Mouse (Mus musculus): ENCODE data around the gene Rora.

Rora gene

DNA sequence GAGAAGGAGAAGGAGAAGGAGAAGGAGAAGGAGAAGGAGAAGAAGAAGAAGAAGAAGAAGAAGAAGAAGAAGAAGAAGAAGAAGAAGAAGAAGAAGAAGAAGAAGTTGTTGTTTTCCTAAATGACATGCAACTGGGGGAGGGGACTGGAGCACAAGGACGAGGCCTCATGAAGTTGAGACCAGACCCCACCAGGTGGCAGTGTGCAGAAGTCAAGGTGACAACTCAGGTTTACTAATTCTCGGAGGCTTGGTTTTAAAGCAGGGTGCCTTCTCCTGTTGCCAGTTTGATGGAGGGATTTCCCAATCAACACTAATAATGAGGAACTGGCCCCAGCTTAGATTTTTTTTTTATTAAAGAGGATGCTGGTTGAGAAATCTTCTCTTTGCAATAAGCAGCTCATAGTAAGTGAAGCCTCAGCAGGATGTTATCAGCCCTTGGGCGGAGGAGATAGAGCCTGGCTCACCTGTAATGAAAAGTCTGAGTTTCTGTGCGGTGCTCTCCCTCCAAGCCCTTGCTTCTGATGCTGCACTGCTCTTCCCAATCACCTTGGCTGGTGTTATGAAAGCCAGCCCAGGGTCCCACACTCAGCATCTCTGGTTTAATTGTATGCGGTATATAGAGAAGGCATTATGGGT is 303.5 kb downstream of the Rora start:
- peak; percentile 2 for DNase-seq (ENCODE audit: low read depth)

DNA sequence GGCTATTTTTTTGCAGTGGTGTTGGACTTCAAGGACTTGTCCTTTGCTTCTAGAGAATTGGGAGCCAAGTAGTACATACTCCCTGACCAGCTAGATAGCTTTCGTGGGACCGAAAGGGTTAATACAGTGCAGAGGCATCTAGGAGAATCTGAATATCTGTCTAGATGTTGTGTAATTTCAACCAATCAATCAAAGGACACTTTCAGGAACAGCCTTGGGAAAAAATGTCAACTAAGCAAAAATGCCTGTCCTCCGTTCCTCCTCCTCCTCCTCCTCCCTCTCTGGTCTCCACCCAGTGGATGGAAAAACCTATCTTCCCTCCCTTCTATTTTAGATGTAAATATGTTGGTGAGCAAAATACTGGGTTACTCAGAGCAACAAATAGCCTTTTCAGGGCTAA is 304.2 kb downstream of the Rora start:
- no peak for DNase-seq (ENCODE audit: low read depth)

DNA sequence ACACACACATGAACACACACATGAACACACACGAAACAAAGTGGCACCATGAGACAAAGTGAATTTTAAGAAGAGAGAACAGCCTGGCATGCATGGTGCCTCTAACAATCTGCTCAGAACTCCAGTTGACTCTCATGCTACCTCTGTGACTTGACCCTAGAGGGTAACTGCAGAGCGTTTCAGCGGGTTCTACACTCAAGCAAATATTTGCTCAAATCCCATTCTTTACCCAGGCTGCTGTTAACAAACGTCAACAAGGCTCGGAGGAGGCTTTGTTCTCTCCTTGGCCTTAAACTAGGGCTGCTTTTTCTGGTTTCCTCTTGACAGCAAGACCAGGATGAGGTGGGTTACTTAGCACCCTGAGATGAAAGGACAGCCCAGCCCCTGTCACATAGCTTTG is 305.3 kb downstream of the Rora start:
- no peak for DNase-seq (ENCODE audit: low read depth)

DNA sequence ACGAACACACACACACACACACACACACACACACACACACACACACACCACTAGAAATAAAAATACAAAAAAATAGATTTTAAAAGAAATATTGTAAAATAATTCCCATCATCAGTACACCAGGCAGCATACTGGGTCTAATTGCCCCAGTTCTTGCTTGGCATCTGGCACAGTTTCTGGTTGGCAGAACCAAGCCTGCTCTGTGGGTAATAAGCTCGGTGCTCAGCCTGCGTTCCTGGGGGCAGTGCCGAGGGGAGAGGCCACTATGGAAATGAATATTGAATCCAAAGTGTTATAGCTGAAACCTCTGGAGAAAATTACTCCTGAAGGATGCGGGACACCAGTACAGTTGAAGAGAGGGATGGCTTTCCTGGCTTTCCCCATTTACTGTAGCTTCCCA is 310.3 kb downstream of the Rora start:
- no peak for DNase-seq (ENCODE audit: low read depth)

- DNase-seq (ENCODE audit: low read depth), result no peak
Observed at GRCm38 (mm10) chr9:68966540-68966939, 313.0 kb downstream of the Rora start.

GRCm38 (mm10) chr9:68970074-68970473 is 316.5 kb downstream of the Rora start:
- no peak for DNase-seq (ENCODE audit: low read depth)

- DNase-seq (ENCODE audit: low read depth), result no peak
Observed at GRCm38 (mm10) chr9:68972277-68972676, 318.7 kb downstream of the Rora start.

- DNase-seq (ENCODE audit: low read depth), result no peak
Observed at GRCm38 (mm10) chr9:68974517-68974916, 320.9 kb downstream of the Rora start.

DNA sequence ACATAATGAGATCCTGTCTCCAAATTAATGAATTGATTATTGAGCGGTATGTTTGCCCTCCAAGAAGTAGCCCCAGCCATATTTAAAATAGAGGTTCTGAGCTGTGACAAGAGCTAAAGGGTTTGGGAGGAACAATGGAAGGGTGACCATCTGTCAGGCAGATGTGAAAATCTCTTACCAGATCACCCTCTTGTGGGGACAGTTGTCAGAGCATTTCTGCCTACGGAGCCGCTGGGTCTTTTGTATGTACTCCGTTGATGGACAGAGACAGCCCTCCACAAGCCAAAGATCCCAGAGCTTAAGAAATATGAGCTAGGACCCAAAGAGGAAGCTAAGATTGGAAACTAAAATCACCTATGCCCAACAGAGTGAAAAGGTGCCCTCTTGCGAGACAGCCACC is 322.6 kb downstream of the Rora start:
- DNase-seq (ENCODE audit: low read depth), result no peak

DNA sequence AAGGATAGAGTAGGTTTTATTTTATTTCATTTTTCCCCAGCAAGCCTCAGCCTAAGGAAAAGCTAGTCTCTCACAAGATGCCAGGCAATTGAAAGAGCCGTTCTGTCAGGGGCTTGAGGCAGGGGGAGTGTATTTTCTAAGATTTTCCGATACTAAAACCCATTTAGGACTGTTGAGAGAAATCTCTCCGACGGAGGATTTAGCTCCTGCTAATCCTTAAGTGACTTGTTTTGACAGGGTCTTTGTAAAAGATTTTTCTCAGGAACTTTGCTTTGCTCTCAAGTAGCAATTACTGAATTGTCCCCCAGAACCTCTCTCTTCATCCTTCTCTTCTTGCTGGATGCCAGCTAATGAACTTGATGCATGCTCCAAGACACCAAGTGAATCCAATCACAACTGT is 323.3 kb downstream of the Rora start:
- DNase-seq (ENCODE audit: low read depth), result no peak

DNA sequence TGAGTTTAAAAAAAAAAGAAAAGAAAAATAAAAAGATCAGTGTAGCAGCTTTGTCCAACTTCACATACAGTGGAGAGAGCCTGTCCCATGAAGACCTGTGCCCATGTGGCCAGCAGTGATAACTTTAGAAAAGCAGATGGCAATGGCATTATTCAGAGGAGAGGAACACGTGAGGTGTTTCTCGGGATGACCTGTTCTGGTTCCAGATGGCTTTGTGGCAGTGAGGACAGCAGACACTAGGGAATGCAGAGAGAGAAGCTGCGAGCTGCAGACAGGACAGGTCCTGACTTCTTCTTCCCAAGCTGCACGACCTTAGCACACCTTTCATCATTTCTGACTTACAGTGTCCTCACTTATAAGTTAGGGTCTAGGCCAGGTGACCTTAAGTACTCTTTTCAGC is 325.1 kb downstream of the Rora start:
- DNase-seq (ENCODE audit: low read depth), result no peak

DNA sequence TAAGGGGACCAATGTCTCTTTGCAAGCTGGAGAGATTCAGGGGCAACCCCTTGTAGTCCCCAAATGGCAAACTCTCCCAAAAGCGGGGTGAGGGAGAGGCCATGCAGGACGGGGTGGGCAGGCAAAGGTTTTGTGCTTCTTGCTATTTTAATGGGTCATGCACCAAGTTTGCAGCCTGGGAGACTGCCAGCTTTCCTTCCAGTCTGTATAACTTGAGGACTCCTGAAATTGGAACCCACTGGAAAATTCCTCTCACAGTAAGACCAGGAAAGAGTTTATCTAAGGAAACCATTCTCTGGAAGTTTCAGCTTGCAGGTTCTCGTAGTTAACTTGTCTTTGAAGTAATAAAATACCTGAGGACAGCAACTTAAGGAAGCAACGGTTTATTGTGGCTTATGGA is 326.5 kb downstream of the Rora start:
- no peak for DNase-seq (ENCODE audit: low read depth)

DNA sequence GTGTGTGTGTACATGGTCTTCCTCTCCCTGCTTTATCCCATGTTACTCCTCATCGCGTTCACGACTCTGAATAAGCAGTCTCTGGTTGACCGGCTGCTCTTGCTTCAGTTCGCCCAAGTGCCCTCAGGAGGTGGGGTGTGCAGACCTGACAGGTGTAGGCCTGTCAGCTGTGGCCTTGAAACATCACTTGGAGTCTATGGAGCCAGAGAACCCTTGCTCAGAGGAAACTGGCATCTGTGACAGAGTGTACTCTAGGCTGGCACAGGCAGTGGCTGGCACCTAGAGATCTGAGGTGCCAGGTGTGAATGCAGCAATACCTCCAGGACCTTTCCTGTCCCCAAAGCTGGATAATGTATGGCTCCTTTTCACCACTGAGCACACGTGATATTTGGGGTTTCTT is 331.5 kb downstream of the Rora start:
- no peak for DNase-seq (ENCODE audit: low read depth)

GRCm38 (mm10) chr9:68985796-68986195 is 332.2 kb downstream of the Rora start:
- no peak for DNase-seq (ENCODE audit: low read depth)

GRCm38 (mm10) chr9:68987290-68988042 is 333.9 kb downstream of the Rora start:
- no peak for DNase-seq (ENCODE audit: low read depth)

GRCm38 (mm10) chr9:68988162-68988911 is 334.8 kb downstream of the Rora start:
- DNase-seq (ENCODE audit: low read depth), result no peak

GRCm38 (mm10) chr9:68989885-68990449 is 336.4 kb downstream of the Rora start:
- no peak for DNase-seq (ENCODE audit: low read depth)

DNA sequence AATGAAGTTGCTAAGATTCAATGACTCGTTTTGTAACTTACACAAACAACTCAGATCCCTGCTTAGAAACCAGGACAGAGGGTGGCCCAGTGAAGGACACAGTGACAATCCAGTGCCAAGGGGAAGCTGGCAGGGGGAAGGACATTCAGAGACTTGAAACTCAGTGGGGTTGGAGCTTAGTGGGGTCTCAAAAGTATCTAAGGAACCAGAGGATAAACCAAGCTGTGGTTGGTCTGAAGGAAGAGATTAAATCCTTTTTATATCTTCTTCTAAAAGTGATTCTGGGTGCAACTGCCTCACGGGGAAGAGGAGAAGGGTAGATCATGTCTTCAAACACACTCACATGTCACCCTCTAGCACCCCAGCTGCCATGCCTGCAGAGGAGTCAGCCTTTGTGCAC is 340.3 kb downstream of the Rora start:
- no peak for DNase-seq (ENCODE audit: low read depth)

DNA sequence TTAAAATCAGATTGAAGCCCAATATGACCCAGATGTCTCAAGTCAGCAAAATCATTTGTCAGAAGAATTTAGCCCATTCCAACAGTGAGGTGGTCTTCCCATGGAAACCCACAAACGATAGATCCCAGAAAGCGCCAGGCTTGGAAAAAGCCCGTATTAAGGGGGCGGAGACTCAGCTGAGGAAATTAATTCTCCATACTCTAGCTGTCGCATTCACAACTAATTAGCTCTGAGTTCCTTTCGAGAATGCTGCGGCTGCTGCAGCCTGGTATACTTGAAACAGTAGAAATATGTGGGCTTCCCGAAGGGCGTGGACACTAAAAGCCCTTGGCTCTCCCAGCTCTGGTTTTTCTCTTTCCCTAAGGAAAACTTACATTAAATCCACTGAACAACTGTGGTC is 345.4 kb downstream of the Rora start:
- no peak for DNase-seq (ENCODE audit: low read depth)

- no peak for DNase-seq (ENCODE audit: low read depth)
Observed at GRCm38 (mm10) chr9:69004514-69004913, 350.9 kb downstream of the Rora start.

DNA sequence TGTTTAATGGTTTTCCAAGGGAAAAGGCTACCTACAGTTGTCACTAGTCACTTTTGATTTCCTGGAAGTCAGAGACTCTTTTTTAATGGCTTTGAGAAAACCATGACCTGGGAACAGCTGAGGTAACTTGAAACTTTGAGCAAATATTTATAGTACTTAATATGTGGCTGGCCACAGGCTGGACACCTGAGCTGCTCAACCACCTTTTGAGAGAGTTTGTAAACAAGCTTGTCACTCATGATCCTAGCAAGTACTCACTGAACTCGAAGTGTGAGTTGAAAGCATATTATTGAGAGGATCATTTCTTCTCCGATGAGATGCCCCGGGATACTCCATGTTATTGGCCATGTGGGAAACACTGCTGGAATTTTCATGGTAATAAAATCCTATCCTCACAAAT is 353.1 kb downstream of the Rora start:
- DNase-seq (ENCODE audit: low read depth), result no peak

DNA sequence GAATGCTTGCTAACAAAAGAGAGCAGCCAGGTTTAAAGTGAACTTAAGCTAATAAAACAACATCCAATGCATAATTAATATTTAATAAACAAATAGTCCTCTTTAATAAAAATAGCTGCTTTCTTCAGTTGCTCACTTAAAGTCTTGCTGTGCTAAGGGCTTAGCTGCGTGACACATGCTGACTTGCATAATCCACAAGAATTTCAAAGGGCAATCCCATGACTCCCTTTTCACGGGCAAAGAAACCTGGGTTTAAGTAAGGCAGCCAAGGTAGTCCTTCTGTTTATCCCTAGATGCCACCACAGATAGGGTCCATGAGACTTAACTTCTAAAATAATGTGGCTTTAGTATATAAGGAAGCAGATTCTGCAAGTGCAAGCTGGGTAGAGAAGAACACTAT is 355.1 kb downstream of the Rora start:
- DNase-seq (ENCODE audit: low read depth), result no peak

DNA sequence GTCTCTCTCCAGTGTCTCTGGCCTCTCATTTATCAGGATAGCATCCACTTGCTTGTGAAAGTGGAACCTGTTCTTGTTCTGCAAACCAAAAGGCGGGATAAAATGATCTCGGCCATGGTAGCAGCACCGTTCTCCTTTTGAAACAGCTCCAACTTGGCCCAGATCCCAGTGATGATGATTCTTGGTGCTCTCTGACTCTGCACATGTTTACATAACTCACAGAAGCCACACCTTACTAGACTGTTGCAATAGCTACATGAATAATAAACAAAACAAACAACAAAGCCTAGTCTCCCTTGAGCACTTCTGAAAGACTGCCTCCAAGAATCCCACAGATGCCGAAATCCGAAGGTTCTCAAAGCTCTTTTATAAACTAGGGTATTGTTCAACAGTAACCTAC is 357.3 kb downstream of the Rora start:
- no peak for DNase-seq (ENCODE audit: low read depth)
